Mouse (Mus musculus): ENCODE measurements at regions not wholly inside any gene's neighbourhood (a gene's known extent, or its start where the extent isn't known, plus 50 kb on each side); places are given as distances from the start of the nearest gene placed in this dataset.

GRCm38 (mm10) chr3:147041201-147041600 lies 189.0 kb downstream of the Ttll7 start:
- no peak for DNase-seq (ENCODE audit: low spot score)

GRCm38 (mm10) chr3:147042911-147043310 lies 190.7 kb downstream of the Ttll7 start:
- DNase-seq (ENCODE audit: low spot score): no peak

- DNase-seq (ENCODE audit: low spot score): no peak
Measured at GRCm38 (mm10) chr3:147046634-147047033, 194.5 kb downstream of the Ttll7 start.

GRCm38 (mm10) chr3:147054157-147054838 lies 202.1 kb downstream of the Ttll7 start:
- DNase-seq (ENCODE audit: low spot score): no peak

GRCm38 (mm10) chr3:147057874-147058273 lies 205.7 kb downstream of the Ttll7 start:
- no peak for DNase-seq (ENCODE audit: low spot score)

GRCm38 (mm10) chr3:147060659-147061058 lies 208.5 kb downstream of the Ttll7 start:
- DNase-seq (ENCODE audit: low spot score): no peak

GRCm38 (mm10) chr3:147062451-147062850 lies 210.3 kb downstream of the Ttll7 start:
- no peak for DNase-seq (ENCODE audit: low spot score)

- DNase-seq (ENCODE audit: low spot score): no peak
Measured at GRCm38 (mm10) chr3:147063578-147064442, 211.6 kb downstream of the Ttll7 start.

GRCm38 (mm10) chr3:147064443-147064868 lies 212.3 kb downstream of the Ttll7 start:
- DNase-seq (ENCODE audit: low spot score): no peak

- DNase-seq (ENCODE audit: low spot score): no peak
Measured at GRCm38 (mm10) chr3:147070972-147071371, 218.8 kb downstream of the Ttll7 start.

GRCm38 (mm10) chr3:147080197-147080596 lies 228.0 kb downstream of the Ttll7 start:
- DNase-seq (ENCODE audit: low spot score): no peak

- no peak for DNase-seq (ENCODE audit: low spot score)
Measured at GRCm38 (mm10) chr3:147080768-147081448, 228.7 kb downstream of the Ttll7 start.

GRCm38 (mm10) chr3:147081763-147082162 lies 229.6 kb downstream of the Ttll7 start:
- DNase-seq (ENCODE audit: low spot score): no peak

GRCm38 (mm10) chr3:147082255-147082943 lies 230.2 kb downstream of the Ttll7 start:
- no peak for DNase-seq (ENCODE audit: low spot score)

- DNase-seq (ENCODE audit: low spot score): no peak
Measured at GRCm38 (mm10) chr3:147083374-147083773, 231.2 kb downstream of the Ttll7 start.

- no peak for DNase-seq (ENCODE audit: low spot score)
Measured at GRCm38 (mm10) chr3:147083823-147084222, 231.7 kb downstream of the Ttll7 start.

- no peak for DNase-seq (ENCODE audit: low spot score)
Measured at GRCm38 (mm10) chr3:147084624-147085189, 232.5 kb downstream of the Ttll7 start.

GRCm38 (mm10) chr3:147088171-147088570 lies 236.0 kb downstream of the Ttll7 start:
- no peak for DNase-seq (ENCODE audit: low spot score)

GRCm38 (mm10) chr3:147089716-147090115 lies 237.5 kb downstream of the Ttll7 start:
- DNase-seq (ENCODE audit: low spot score): no peak

- peak; percentile 12 for DNase-seq (ENCODE audit: low spot score)
Measured at GRCm38 (mm10) chr3:147092188-147093075, 240.3 kb downstream of the Ttll7 start.

GRCm38 (mm10) chr3:147093076-147093380 lies 240.9 kb downstream of the Ttll7 start:
- DNase-seq (ENCODE audit: low spot score): no peak
